Mouse (Mus musculus) ES-E14 (cell line): Measurements from ENCODE around the gene Syndig1. TPM values are rescaled to one million over a fixed set of nuclear protein-coding genes. Genes with fewer than 3 reads are reported as not detected.

Experiments
- DNase-seq: peaks from one replicate; pipeline ENCODE4 v3.0.0-alpha.2; 2013; ENCODE audit warnings: low read depth, low spot score
- H3K27ac ChIP-seq: 2 replicates; pipeline ENCODE4 v1.5.1; 2012; ENCODE audit warnings: low read depth, mild to moderate bottlenecking, low read length, moderate library complexity, mixed read lengths; ENCODE audit not compliant: poor library complexity, insufficient read depth, severe bottlenecking
- H3K36me3 ChIP-seq: 2 replicates; pipeline ENCODE4 v1.6.1; 2012; ENCODE audit warnings: mild to moderate bottlenecking, low read length, moderate library complexity, mixed read lengths; ENCODE audit not compliant: control insufficient read depth, poor library complexity, insufficient read depth, severe bottlenecking
- H3K4me1 ChIP-seq, 2 experiments: fragments of 150-350 bp in 1 of 2; sonication (generic) in 1 of 2; 2 replicates each; pipeline ENCODE4 v1.6.1; 2012; ENCODE audit warnings: low read length in 2 of 2, mild to moderate bottlenecking in 1 of 2, mixed read lengths in 1 of 2; ENCODE audit not compliant: control insufficient read depth in 2 of 2, insufficient read depth in 2 of 2, poor library complexity in 1 of 2
- H3K4me3 ChIP-seq, 2 experiments: fragments of 150-350 bp in 1 of 2; sonication (generic) in 1 of 2; 2 replicates each; pipeline ENCODE4 v1.5.1; 2012; ENCODE audit warnings: low read length in 2 of 2, low read depth in 1 of 2, mild to moderate bottlenecking in 1 of 2, mixed read lengths in 1 of 2; ENCODE audit not compliant: insufficient read depth in 1 of 2, poor library complexity in 1 of 2, severe bottlenecking in 1 of 2
- H3K9ac ChIP-seq: 2 replicates; pipeline ENCODE4 v1.6.1; 2012; ENCODE audit warnings: low read depth, mild to moderate bottlenecking, low read length, mixed read lengths; ENCODE audit not compliant: poor library complexity, insufficient read depth, severe bottlenecking
- H3K9me3 ChIP-seq: fragments of 150-350 bp; sonication (generic); 2 replicates; pipeline ENCODE4 v1.6.1; 2012; ENCODE audit warnings: low read depth, mild to moderate bottlenecking, low read length; ENCODE audit not compliant: control insufficient read depth, insufficient read depth
- CHD2 ChIP-seq: IDR thresholded peaks from 2 replicates; pipeline ENCODE4 v1.6.1; 2014; ENCODE audit warnings: mild to moderate bottlenecking, low read depth, low read length, inconsistent platforms
- HCFC1 ChIP-seq: IDR thresholded peaks from 2 replicates; pipeline ENCODE4 v1.6.1; 2012; ENCODE audit warnings: low read length, inconsistent platforms, borderline replicate concordance; ENCODE audit not compliant: insufficient read depth
- MAFK ChIP-seq: IDR thresholded peaks from 2 replicates; pipeline ENCODE4 v1.6.1; 2014; ENCODE audit warnings: mild to moderate bottlenecking, low read depth, low read length, inconsistent platforms; ENCODE audit not compliant: insufficient read depth
- ZC3H11A ChIP-seq: IDR thresholded peaks from 2 replicates; pipeline ENCODE4 v1.6.1; 2012; ENCODE audit warnings: low read depth, mild to moderate bottlenecking, inconsistent platforms, low read length, borderline replicate concordance
- ZNF384 ChIP-seq: IDR thresholded peaks from 2 replicates; pipeline ENCODE4 v1.6.1; 2012; ENCODE audit warnings: low read depth, low read length, inconsistent platforms
- in situ Hi-C, 2 experiments: fragments of 600-800 bp; cut with MboI; formaldehyde crosslinking; loops; one replicate each; pipeline ENCODE4 v1.15.1; 2025; ENCODE audit warnings: low sequenced_read_pairs in 2 of 2, inconsistent platforms in 1 of 2; ENCODE audit not compliant: unreplicated experiment in 2 of 2
- total RNA-seq: library from RNA; depleted of rRNA; stranded (reverse); fragments of 300-350 nt; gene quantifications from 2 replicates; pipeline ENCODE4 v1.2.3, GENCODE M21; 2012

Syndig1 gene
- total RNA-seq, 1 experiment: 3.7 TPM

- in situ Hi-C loops: no loop called here
- Histone ChIP-seq H3K4me3 (peak within 1 kb of the TSS; percentile 78 to 84), H3K36me3 (no peaks in the 10 kb centered on the region), H3K9ac (peak within 1 kb of the TSS; percentile 70), H3K27ac (no peak within 1 kb of the TSS), H3K4me1 (peaks cover 0 to 8% of the 10 kb centered on the region in 2 experiments; a peak in 2 of 4 replicates), H3K9me3 (no peaks in the 10 kb centered on the region)
- TF ChIP-seq MAFK (no peak), CHD2 (no peak), HCFC1 (no peak; the same call in 1 of the 2 replicates), ZNF384 (no peak), ZC3H11A (no peak)
- peak; percentile 40 for DNase-seq
These were observed 1.8 kb downstream of the Syndig1 start, which contains the start of gene C530025M09Rik for GRCm38 (mm10) chr2:149830536-149831458. Gene C530025M09Rik, minus strand, starts transcription at chr2:149831213.

GRCm38 (mm10) chr2:149831459-149832245 is 2.6 kb downstream of the Syndig1 start:
- Histone ChIP-seq H3K9ac (peak overlapping the region; percentile 70), H3K4me3 (peak overlapping the region; percentile 78 to 84), H3K36me3 (no peaks in the 10 kb centered on the region), H3K4me1 (peaks cover 0 to 8% of the 10 kb centered on the region in 2 experiments; a peak in 2 of 4 replicates), H3K9me3 (no peaks in the 10 kb centered on the region), H3K27ac (no peak overlapping the region)
- in situ Hi-C loops: no loop called here
- DNase-seq: peak; percentile 19
- no peak for TF ChIP-seq ZC3H11A
- TF ChIP-seq HCFC1: no peak
- TF ChIP-seq CHD2: no peak
- no peak for TF ChIP-seq MAFK

- 0 out of 4 replicates have a peak overlapping the region, but pooled peaks of 1 of the 2 experiments have one; percentile 78 for H3K4me3 ChIP-seq
- H3K4me1 ChIP-seq: peaks cover 0 to 8% of the 10 kb centered on the region in 2 experiments; a peak in 2 of 4 replicates
- H3K27ac ChIP-seq: no peak overlapping the region
- TF ChIP-seq ZC3H11A (no peak), HCFC1 (no peak), CHD2 (no peak), ZNF384 (no peak), MAFK (no peak)
- in situ Hi-C loops: no loop called here
- DNase-seq: no peak
- H3K9me3 ChIP-seq: no peaks in the 10 kb centered on the region
- no peak overlapping the region for H3K9ac ChIP-seq
- no peaks in the 10 kb centered on the region for H3K36me3 ChIP-seq
These were observed 3.3 kb downstream of the Syndig1 start for GRCm38 (mm10) chr2:149832301-149832700.

GRCm38 (mm10) chr2:149835091-149835490 is 6.1 kb downstream of the Syndig1 start:
- Histone ChIP-seq H3K4me1 (peaks cover 0 to 6% of the 10 kb centered on the region in 2 experiments; a peak in 1 of 4 replicates), H3K27ac (no peak overlapping the region), H3K9me3 (no peaks in the 10 kb centered on the region), H3K36me3 (no peaks in the 10 kb centered on the region), H3K9ac (no peak overlapping the region), H3K4me3 (no peak overlapping the region)
- in situ Hi-C loops: no loop called here
- DNase-seq: no peak
- TF ChIP-seq ZC3H11A: no peak
- TF ChIP-seq HCFC1: no peak
- no peak for TF ChIP-seq ZNF384
- no peak for TF ChIP-seq CHD2
- TF ChIP-seq MAFK: no peak
